In genomic region chr17:44351499-44352117, GRCm38 (mm10) we compare ENCODE assay signal across 11 mouse cellular contexts.
DNase-seq lines count a peak whose midpoint lies in the region; ATAC-seq lines count a peak whose summit lies in the region.
"Had no signal": no experiment of that assay in that cellular context is flagged by ENCODE, and none has a peak within 500 bp of the region (broad histone marks: within the 10 kb centered on the region; RNA-seq: fewer than 3 reads in every experiment).

No protein-coding gene starts in this region.

- peaks cover 15% of the 10 kb centered on the region; the same call in 1 of the 2 replicates for H3K27me3 ChIP-seq in kidney, embryonic 15.5 days
- no peaks in the 10 kb centered on the region for H3K27me3 ChIP-seq in forebrain, embryonic 14.5 days (replicated peaks; ENCODE audit: control insufficient read depth, insufficient read depth, low read length)
- peaks cover 9% of the 10 kb centered on the region; the same call in 1 of the 2 replicates for H3K27me3 ChIP-seq in midbrain, embryonic 10.5 days (ENCODE audit: low read depth, poor library complexity, severe bottlenecking)
- H3K27me3 ChIP-seq in heart, embryonic 12.5 days (replicated peaks) = peaks cover 3% of the 10 kb centered on the region; the same call in 1 of the 2 replicates
- H3K27me3 ChIP-seq: liver, embryonic 13.5 days had no signal

- peak; percentile 71 for ATAC-seq in kidney, embryonic 15.5 days (replicated peaks; ENCODE audit: low FRiP score)
- peak; percentile 81 for ATAC-seq in forebrain, embryonic 14.5 days
- ATAC-seq in heart, embryonic 12.5 days (ENCODE audit: insufficient number of reproducible peaks, low FRiP score) = no peak

- H3K4me3 ChIP-seq in kidney, embryonic 15.5 days (replicated peaks) = no peak overlapping the region
- no peak overlapping the region for H3K4me3 ChIP-seq in forebrain, embryonic 14.5 days (ENCODE audit: low read depth, low read length)
- no peak overlapping the region for H3K4me3 ChIP-seq in midbrain, embryonic 10.5 days
- no peak overlapping the region for H3K4me3 ChIP-seq in heart, embryonic 12.5 days
- H3K4me3 ChIP-seq: heart, adult 2 months; liver, embryonic 13.5 days had no signal

- WGBS in kidney, embryonic 15.5 days = 34% methylated on average over 13 of the region's 13 CpGs
- 15% methylated on average over 13 of the region's 13 CpGs for WGBS in forebrain, embryonic 14.5 days
- 37% methylated on average over 13 of the region's 13 CpGs for WGBS in midbrain, embryonic 10.5 days
- 78% methylated on average over 13 of the region's 13 CpGs for WGBS in heart, embryonic 12.5 days

- H3K9ac ChIP-seq in kidney, embryonic 15.5 days = no peak overlapping the region
- H3K9ac ChIP-seq in forebrain, embryonic 14.5 days (ENCODE audit: low read length) = no peak overlapping the region
- no peak overlapping the region for H3K9ac ChIP-seq in heart, embryonic 12.5 days
- H3K9ac ChIP-seq: liver, embryonic 13.5 days had no signal

- no peak overlapping the region for H3K4me2 ChIP-seq in kidney, embryonic 15.5 days
- H3K4me2 ChIP-seq in forebrain, embryonic 14.5 days (ENCODE audit: low read length) = peak overlapping the region; percentile 16; the same call in 1 of the 2 replicates
- H3K4me2 ChIP-seq in heart, embryonic 12.5 days = no peak overlapping the region
- H3K4me2 ChIP-seq: liver, embryonic 13.5 days had no signal

- H3K36me3 ChIP-seq in kidney, embryonic 15.5 days = no peaks in the 10 kb centered on the region
- H3K36me3 ChIP-seq in forebrain, embryonic 14.5 days (ENCODE audit: control insufficient read depth, insufficient read depth, low read length) = no peaks in the 10 kb centered on the region
- no peaks in the 10 kb centered on the region for H3K36me3 ChIP-seq in midbrain, embryonic 10.5 days
- H3K36me3 ChIP-seq in heart, embryonic 12.5 days = no peaks in the 10 kb centered on the region
- H3K36me3 ChIP-seq: liver, embryonic 13.5 days had no signal

- H3K27ac ChIP-seq in kidney, embryonic 15.5 days = no peak overlapping the region
- no peak overlapping the region for H3K27ac ChIP-seq in forebrain, embryonic 14.5 days (ENCODE audit: low read depth, low read length)
- H3K27ac ChIP-seq in midbrain, embryonic 10.5 days (replicated peaks) = 0 out of 2 replicates have a peak overlapping the region, but pooled peaks have one; percentile 13
- H3K27ac ChIP-seq in heart, embryonic 12.5 days (ENCODE audit: poor library complexity, severe bottlenecking) = no peak overlapping the region
- H3K27ac ChIP-seq: heart, adult 2 months; liver, embryonic 13.5 days had no signal

- H3K4me1 ChIP-seq in kidney, embryonic 15.5 days = peaks cover 21% of the 10 kb centered on the region
- H3K4me1 ChIP-seq in forebrain, embryonic 14.5 days (ENCODE audit: control insufficient read depth, insufficient read depth, low read length) = no peaks in the 10 kb centered on the region; the same call in 1 of the 2 replicates
- peaks cover 13% of the 10 kb centered on the region for H3K4me1 ChIP-seq in midbrain, embryonic 10.5 days
- 0 out of 2 replicates have a peak, but pooled peaks cover 5% of the 10 kb centered on the region for H3K4me1 ChIP-seq in heart, embryonic 12.5 days (replicated peaks)
- H3K4me1 ChIP-seq: liver, embryonic 13.5 days had no signal

- no peaks in the 10 kb centered on the region for H3K9me3 ChIP-seq in kidney, embryonic 15.5 days (replicated peaks)
- H3K9me3 ChIP-seq in forebrain, embryonic 14.5 days (replicated peaks; ENCODE audit: control insufficient read depth, low read length) = no peaks in the 10 kb centered on the region
- no peaks in the 10 kb centered on the region for H3K9me3 ChIP-seq in midbrain, embryonic 10.5 days (replicated peaks)
- no peaks in the 10 kb centered on the region for H3K9me3 ChIP-seq in heart, embryonic 12.5 days (replicated peaks)
- H3K9me3 ChIP-seq: liver, embryonic 13.5 days had no signal

- no peak for DNase-seq in kidney, adult 18-20 months
- DNase-seq in forebrain, embryonic 14.5 days (ENCODE audit: low spot score) = peak; percentile 68
- DNase-seq in midbrain, embryonic 10.5 days (ENCODE audit: low spot score) = peak; percentile 34
- peak; percentile 28 to 36 for DNase-seq in spleen, postnatal 36 days (ENCODE audit: low spot score in 2 of 2)
- no peak for DNase-seq in thymus, postnatal 4 days
- DNase-seq in adrenal gland, adult 8-10 months = no peak
- DNase-seq: adrenal gland, adult 2 months; heart, adult 2 months; liver, embryonic 13.5 days had no signal

Comparison
In these comparisons a context has a peak if more than half of its experiments do, and no peak if none do; other contexts are left out.
1. DNase-seq: peak in forebrain, embryonic 14.5 days (single experiment), midbrain, embryonic 10.5 days (single experiment) and spleen, postnatal 36 days (2 of 2); none in kidney, adult 18-20 months (single experiment), thymus, postnatal 4 days (single experiment) and adrenal gland, adult 8-10 months (single experiment).